Mouse (Mus musculus): Measurements from ENCODE around the gene Surf2. TPM values are rescaled to one million over a fixed set of nuclear protein-coding genes. Genes with fewer than 3 reads are reported as not detected.

The Surf2 gene
- total and polyA plus RNA-seq, 3 experiments = 28.7 to 77.1 (median 43.9) TPM

- dilution Hi-C loops (cut with MboI; ENCODE audit: extremely low pct_ligation_motif_present, extremely low pct_unique_long_range_greater_than_20kb, low sequenced_read_pairs) = no loop called here
- TF ChIP-seq JUND (conservative IDR thresholded peaks at IDR 0.05; ENCODE audit: low read depth, low read length) = no peak
- no peak for TF ChIP-seq HCFC1 (IDR thresholded peaks at IDR 0.05; ENCODE audit: low read depth, low read length)
- TF ChIP-seq NELFE (IDR thresholded peaks at IDR 0.05; ENCODE audit: low read depth, low read length) = no peak
- TF ChIP-seq MAX (IDR thresholded peaks at IDR 0.05; ENCODE audit: low read length) = no peak
- TF ChIP-seq JUN (IDR thresholded peaks at IDR 0.05; ENCODE audit: insufficient read depth, low read depth, low read length) = no peak
- no peak for TF ChIP-seq PAX5 (IDR thresholded peaks at IDR 0.05; ENCODE audit: low read length)
- TF ChIP-seq ZMIZ1 (IDR thresholded peaks at IDR 0.05; ENCODE audit: low read depth, low read length) = no peak
- TF ChIP-seq ETS1 (conservative IDR thresholded peaks at IDR 0.05; ENCODE audit: low read depth, low read length) = no peak
- TF ChIP-seq SIN3A (IDR thresholded peaks at IDR 0.05; ENCODE audit: low read length) = no peak
- no peak for TF ChIP-seq ZKSCAN1 (IDR thresholded peaks at IDR 0.05; ENCODE audit: borderline replicate concordance, low read depth, low read length)
- no peak for TF ChIP-seq IRF4 (IDR thresholded peaks at IDR 0.05; ENCODE audit: low read depth, low read length)
- TF ChIP-seq POLR2A (IDR thresholded peaks at IDR 0.05; ENCODE audit: low read depth, low read length) = no peak
- TF ChIP-seq CHD2 (IDR thresholded peaks at IDR 0.05; ENCODE audit: low read length) = no peak
- no peak for TF ChIP-seq USF1 (IDR thresholded peaks at IDR 0.05; ENCODE audit: low read depth, low read length)
- in situ Hi-C loops (cut with MboI; ENCODE audit: low pct_ligation_motif_present, low pct_unique_long_range_greater_than_20kb, low sequenced_read_pairs) = no loop called here
- no peaks in the 10 kb centered on the region for H3K9me3 ChIP-seq (replicated peaks; ENCODE audit: low read length)
- no peak for DNase-seq (ENCODE audit: extremely low read depth)
- peak overlapping the region; percentile 85 to 94 (median 90) for H3K4me3 ChIP-seq (replicated peaks in 1 of 3; ENCODE audit: low read depth in 2 of 3, low read length in 2 of 3, poor library complexity in 1 of 3)
- peaks cover 67 to 75% of the 10 kb centered on the region in 2 experiments for H3K36me3 ChIP-seq (replicated peaks in 1 of 2; ENCODE audit: control insufficient read depth in 1 of 2, insufficient read depth in 1 of 2, low read length in 1 of 2)
- peak overlapping the region; percentile 89 for H3K9ac ChIP-seq (ENCODE audit: insufficient read depth, low read depth)
- H3K79me2 ChIP-seq (replicated peaks; ENCODE audit: control insufficient read depth, extremely low read depth, insufficient read depth, poor library complexity, severe bottlenecking) = peaks cover 60% of the 10 kb centered on the region
- peaks cover 17 to 62% of the 10 kb centered on the region in 2 experiments for H3K4me1 ChIP-seq (ENCODE audit: control insufficient read depth in 1 of 2, insufficient read depth in 2 of 2)
- peak overlapping the region; percentile 58 for H3K27ac ChIP-seq (ENCODE audit: insufficient read depth, low read depth)
- H3K27me3 ChIP-seq (replicated peaks) = no peaks in the 10 kb centered on the region
- H3K4me2 ChIP-seq (ENCODE audit: insufficient read depth, low read depth, poor library complexity, severe bottlenecking) = peak overlapping the region; percentile 82
Observed at GRCm38 (mm10) chr2:26916738-26917137, 571 bp downstream of the Surf2 start.

- H3K9ac ChIP-seq (ENCODE audit: insufficient read depth, low read depth) = no peak overlapping the region
- no peaks in the 10 kb centered on the region for H3K9me3 ChIP-seq (replicated peaks; ENCODE audit: low read length)
- in situ Hi-C loops (cut with MboI; ENCODE audit: low pct_ligation_motif_present, low pct_unique_long_range_greater_than_20kb, low sequenced_read_pairs) (no loop called here), dilution Hi-C loops (cut with MboI; ENCODE audit: extremely low pct_ligation_motif_present, extremely low pct_unique_long_range_greater_than_20kb, low sequenced_read_pairs) (no loop called here)
- TF ChIP-seq USF2 (conservative IDR thresholded peaks at IDR 0.05; ENCODE audit: low read depth, low read length) (no peak), JUN (IDR thresholded peaks at IDR 0.05; ENCODE audit: insufficient read depth, low read depth, low read length) (no peak), POLR2AphosphoS2 (IDR thresholded peaks at IDR 0.05; ENCODE audit: low read depth, low read length) (peak; percentile 9; the same call in 1 of the 2 replicates), RCOR1 (conservative IDR thresholded peaks at IDR 0.05; ENCODE audit: low read depth, low read length) (no peak)
- no peaks in the 10 kb centered on the region for H3K27me3 ChIP-seq (replicated peaks)
- peaks cover 32% of the 10 kb centered on the region for H3K79me2 ChIP-seq (replicated peaks; ENCODE audit: control insufficient read depth, extremely low read depth, insufficient read depth, poor library complexity, severe bottlenecking)
- DNase-seq (ENCODE audit: extremely low read depth) = no peak
- no peak overlapping the region for H3K4me3 ChIP-seq (replicated peaks in 1 of 3; ENCODE audit: low read depth in 2 of 3, low read length in 2 of 3, poor library complexity in 1 of 3)
- no peak overlapping the region for H3K4me2 ChIP-seq (ENCODE audit: insufficient read depth, low read depth, poor library complexity, severe bottlenecking)
- H3K27ac ChIP-seq (ENCODE audit: insufficient read depth, low read depth) = no peak overlapping the region
- H3K36me3 ChIP-seq (replicated peaks in 1 of 2; ENCODE audit: control insufficient read depth in 1 of 2, insufficient read depth in 1 of 2, low read length in 1 of 2) = peaks cover 71 to 76% of the 10 kb centered on the region in 2 experiments
- peaks cover 12 to 42% of the 10 kb centered on the region in 2 experiments for H3K4me1 ChIP-seq (ENCODE audit: control insufficient read depth in 1 of 2, insufficient read depth in 2 of 2)
Observed at GRCm38 (mm10) chr2:26919684-26920083, 3.5 kb downstream of the Surf2 start.

Data from CH12.LX (cell line).